Mouse (Mus musculus): ENCODE measurements at regions not wholly inside any gene's neighbourhood (a gene's known extent, or its start where the extent isn't known, plus 50 kb on each side); places are given as distances from the start of the nearest gene placed in this dataset.
"Not testable (repeated sequence)": the region's sequence is repeated elsewhere in the genome, so short reads cannot be mapped to it uniquely, and the experiment has no call there.

DNA sequence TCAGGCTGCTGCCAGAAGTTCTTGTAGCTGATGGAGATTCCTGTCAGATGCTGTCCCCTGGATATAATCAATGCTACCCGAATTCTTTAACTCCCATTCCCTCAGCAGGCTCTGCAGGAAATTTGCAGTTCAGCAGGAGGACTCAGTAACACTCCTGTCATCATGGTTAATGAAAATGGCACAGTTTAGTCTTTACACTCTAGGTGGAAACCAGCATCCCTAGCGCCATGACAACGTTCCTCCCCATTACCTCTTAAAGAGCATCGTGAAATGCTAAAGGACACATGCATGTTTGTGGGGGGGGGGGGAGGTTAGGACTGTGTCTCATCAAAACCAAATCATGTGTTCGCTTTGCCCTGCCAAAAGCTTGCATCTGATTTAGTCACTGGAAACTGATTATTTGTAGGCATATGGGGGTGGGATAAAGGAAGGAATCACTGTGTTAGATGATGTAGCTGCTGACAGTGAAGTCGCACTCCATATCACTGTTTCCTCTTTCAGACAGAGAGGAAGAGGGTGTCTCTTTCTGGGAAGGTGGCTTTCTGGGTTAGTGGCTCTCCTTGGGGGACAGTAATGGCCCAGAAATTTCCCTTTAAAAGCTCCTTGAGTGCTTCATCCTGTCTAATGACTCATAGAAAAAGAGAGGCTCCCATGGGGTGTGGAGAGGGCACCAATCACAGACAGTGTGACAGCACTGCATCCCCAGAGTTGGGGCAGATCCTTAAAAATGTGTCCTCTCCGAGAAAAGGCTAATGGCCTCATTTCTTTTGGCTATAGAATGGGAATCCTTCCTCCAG, 351.5 kb downstream of the Plekhb2 start:
- H3K27ac ChIP-seq (replicated peaks) = peak overlapping the region; percentile 63
- H3K9ac ChIP-seq (replicated peaks) = no peak overlapping the region
- H3K9me3 ChIP-seq (replicated peaks) = no peaks in the 10 kb centered on the region
- H3K27me3 ChIP-seq (replicated peaks) = no peaks in the 10 kb centered on the region
- peak; percentile 85 for ATAC-seq (ENCODE audit: low FRiP score)
- WGBS = 50% methylated on average over 7 of the region's 7 CpGs
- no peak overlapping the region for H3K4me3 ChIP-seq (replicated peaks)
- H3K36me3 ChIP-seq = no peaks in the 10 kb centered on the region
- no peak overlapping the region for H3K4me2 ChIP-seq
- H3K4me1 ChIP-seq = peaks cover 18% of the 10 kb centered on the region

DNA sequence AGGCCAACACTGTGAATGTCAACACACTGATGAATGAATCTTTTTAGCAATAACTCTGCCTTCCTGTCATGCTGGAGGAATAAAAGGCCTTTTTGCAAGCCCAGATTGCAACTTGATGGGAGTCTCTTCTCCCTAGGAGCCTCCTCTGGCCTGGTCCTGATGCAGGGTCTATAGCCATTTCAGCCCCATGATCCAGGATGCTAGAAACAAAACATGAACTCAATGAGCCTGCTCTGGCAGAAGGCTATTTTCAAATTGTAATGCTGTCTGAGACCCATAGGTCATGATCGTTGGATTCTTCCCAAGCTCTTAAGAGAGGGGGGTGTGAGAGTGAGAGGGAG, 352.1 kb downstream of the Plekhb2 start:
- Histone ChIP-seq H3K36me3 (no peaks in the 10 kb centered on the region), H3K4me3 (replicated peaks) (no peak overlapping the region), H3K4me2 (no peak overlapping the region), H3K9me3 (replicated peaks) (no peaks in the 10 kb centered on the region), H3K27ac (replicated peaks) (peak overlapping the region; percentile 63; the same call in 1 of the 2 replicates), H3K4me1 (peaks cover 18% of the 10 kb centered on the region), H3K27me3 (replicated peaks) (no peaks in the 10 kb centered on the region), H3K9ac (replicated peaks) (no peak overlapping the region)
- 61% methylated on average over 1 of the region's 1 CpGs for WGBS
- ATAC-seq (ENCODE audit: low FRiP score) = peak; percentile 63

DNA sequence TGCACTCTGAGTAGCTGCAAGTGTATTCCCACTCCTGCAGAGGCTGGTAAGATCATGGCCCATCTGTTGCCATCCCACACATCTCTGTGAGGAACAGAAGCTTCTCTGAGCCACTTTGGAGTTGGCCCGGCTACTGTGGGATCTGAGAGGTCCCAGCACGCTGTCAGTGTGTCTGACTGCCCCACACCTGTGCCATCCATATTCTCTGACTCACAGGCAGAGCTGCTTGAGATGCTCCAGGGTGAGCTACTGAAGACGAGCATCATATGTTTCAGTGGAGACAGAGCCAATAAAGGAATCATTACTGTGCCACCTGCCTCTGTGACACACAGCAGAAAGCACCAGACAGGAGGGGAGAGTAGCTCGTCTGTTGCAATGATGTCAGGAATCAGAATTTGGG, 352.8 kb downstream of the Plekhb2 start:
- no peak overlapping the region for H3K4me3 ChIP-seq (replicated peaks)
- H3K4me1 ChIP-seq = peaks cover 18% of the 10 kb centered on the region
- WGBS = 58% methylated on average over 4 of the region's 4 CpGs
- H3K27me3 ChIP-seq (replicated peaks) = no peaks in the 10 kb centered on the region
- no peak for ATAC-seq (ENCODE audit: low FRiP score)
- no peak overlapping the region; the same call in 1 of the 2 replicates for H3K27ac ChIP-seq (replicated peaks)
- H3K4me2 ChIP-seq = no peak overlapping the region
- H3K36me3 ChIP-seq = no peaks in the 10 kb centered on the region
- no peak overlapping the region for H3K9ac ChIP-seq (replicated peaks)
- no peaks in the 10 kb centered on the region for H3K9me3 ChIP-seq (replicated peaks)

DNA sequence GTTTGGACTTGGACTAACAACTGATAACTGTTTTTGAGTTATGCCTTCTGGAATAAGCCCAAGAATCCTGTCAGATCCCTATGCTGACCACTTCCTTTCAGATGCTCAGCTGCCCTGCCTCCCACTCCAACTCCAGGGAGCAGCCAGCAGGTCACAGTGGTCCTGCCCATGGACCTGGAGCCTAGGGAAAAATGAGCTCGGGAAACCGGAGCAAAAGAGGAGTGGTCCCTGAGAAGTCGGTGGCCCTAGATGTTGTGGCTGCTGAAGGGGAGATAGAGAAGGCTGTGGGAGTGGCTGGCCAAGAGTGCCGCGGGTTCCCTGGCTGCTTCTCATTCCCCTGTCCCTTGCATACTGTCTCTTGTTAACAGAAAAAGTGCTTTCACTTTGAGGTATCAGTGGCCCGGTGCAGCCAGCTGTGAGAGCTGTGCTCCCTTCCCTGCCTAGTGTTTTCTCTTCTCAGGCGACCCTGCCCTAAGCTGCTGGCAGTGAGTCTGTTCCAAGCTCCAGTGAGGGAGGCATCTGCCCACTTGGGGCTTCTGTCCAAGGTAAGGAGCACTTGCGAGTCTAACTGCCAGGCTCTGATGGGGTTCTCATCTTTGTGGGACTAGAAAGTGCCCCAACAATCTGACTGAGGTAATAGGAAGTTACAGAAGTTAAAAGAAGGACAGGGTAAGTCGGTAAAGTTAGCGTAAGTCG, 357.2 kb downstream of the Plekhb2 start:
- Histone ChIP-seq H3K4me1 (peaks cover 4% of the 10 kb centered on the region; the same call in 1 of the 2 replicates), H3K27ac (replicated peaks) (no peak overlapping the region), H3K4me2 (no peak overlapping the region), H3K36me3 (no peaks in the 10 kb centered on the region), H3K9ac (replicated peaks) (no peak overlapping the region), H3K4me3 (replicated peaks) (no peak overlapping the region), H3K27me3 (replicated peaks) (no peaks in the 10 kb centered on the region), H3K9me3 (replicated peaks) (no peaks in the 10 kb centered on the region)
- WGBS = 86% methylated on average over 11 of the region's 11 CpGs
- ATAC-seq (ENCODE audit: low FRiP score) = no peak

DNA sequence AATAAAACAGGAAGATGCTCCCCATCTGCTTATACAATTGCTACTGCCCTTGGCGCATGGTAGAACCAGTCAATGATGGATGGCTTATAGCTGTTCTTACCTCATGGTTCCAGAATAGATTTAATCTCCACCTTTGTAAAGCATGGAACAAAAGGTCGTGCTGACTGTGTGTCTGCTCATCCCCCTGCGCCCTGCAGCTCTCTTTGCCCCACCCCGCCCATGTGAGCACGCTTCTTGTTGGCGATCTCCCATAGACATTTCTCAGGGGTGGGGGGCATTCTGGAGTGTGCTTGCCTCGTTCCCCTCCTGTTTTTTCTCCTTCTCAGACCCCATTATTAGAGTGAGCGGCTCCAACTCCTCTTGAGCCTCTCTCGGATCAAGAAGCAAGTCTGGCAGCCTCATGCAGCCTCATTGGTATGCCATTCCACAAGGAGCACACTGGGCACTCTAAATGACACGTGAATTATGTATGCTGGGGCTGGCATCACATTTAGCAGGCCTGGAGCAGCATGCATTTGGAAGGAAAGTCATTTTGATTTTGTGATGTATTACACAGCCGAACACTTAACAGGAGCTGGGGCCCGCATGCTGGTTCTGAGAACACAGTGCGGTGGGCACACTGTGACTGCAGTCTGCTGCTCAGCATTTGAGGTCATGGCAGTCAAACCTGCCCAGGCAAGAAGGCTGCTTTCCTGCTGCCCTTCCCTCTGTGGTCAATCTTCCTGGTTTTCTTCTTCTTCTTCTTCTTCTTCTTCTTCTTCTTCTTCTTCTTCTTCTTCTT, 362.5 kb downstream of the Plekhb2 start:
- H3K9me3 ChIP-seq (replicated peaks) = no peaks in the 10 kb centered on the region
- peak; percentile 66; the same call in 1 of the 2 replicates for ATAC-seq (ENCODE audit: low FRiP score)
- no peak overlapping the region for H3K9ac ChIP-seq (replicated peaks)
- 0 out of 2 replicates have a peak overlapping the region, but pooled peaks have one; percentile 37 for H3K27ac ChIP-seq (replicated peaks)
- H3K36me3 ChIP-seq = no peaks in the 10 kb centered on the region
- WGBS = 59% methylated on average over 13 of the region's 13 CpGs
- no peaks in the 10 kb centered on the region for H3K27me3 ChIP-seq (replicated peaks)
- no peak overlapping the region for H3K4me3 ChIP-seq (replicated peaks)
- peaks cover 6% of the 10 kb centered on the region for H3K4me1 ChIP-seq
- H3K4me2 ChIP-seq = no peak overlapping the region

DNA sequence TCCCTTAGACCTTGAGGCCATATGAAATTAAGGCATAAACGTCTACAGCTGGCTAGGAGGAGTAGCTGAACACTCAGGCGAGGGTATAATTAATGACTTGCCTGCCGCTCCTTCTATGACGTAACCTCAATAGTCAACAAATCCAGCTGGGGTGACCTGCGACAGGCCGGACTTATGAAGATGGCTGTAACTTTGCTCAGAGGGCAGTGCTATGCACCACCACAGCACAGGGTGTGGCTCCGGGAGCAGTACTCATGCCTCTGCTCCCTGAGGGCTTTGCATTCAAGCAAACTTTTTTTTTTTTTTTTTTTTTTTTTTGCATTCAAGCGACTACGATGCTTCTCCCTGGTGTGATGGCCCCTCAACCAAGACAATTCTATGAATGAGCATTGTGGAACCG, 364.1 kb downstream of the Plekhb2 start:
- Histone ChIP-seq H3K9me3 (replicated peaks) (no peaks in the 10 kb centered on the region), H3K27ac (replicated peaks) (no peak overlapping the region), H3K36me3 (no peaks in the 10 kb centered on the region), H3K4me3 (replicated peaks) (no peak overlapping the region), H3K4me1 (peaks cover 6% of the 10 kb centered on the region), H3K9ac (replicated peaks) (no peak overlapping the region), H3K4me2 (no peak overlapping the region), H3K27me3 (replicated peaks) (no peaks in the 10 kb centered on the region)
- no peak for ATAC-seq (ENCODE audit: low FRiP score)
- WGBS = 71% methylated on average over 10 of the region's 10 CpGs

DNA sequence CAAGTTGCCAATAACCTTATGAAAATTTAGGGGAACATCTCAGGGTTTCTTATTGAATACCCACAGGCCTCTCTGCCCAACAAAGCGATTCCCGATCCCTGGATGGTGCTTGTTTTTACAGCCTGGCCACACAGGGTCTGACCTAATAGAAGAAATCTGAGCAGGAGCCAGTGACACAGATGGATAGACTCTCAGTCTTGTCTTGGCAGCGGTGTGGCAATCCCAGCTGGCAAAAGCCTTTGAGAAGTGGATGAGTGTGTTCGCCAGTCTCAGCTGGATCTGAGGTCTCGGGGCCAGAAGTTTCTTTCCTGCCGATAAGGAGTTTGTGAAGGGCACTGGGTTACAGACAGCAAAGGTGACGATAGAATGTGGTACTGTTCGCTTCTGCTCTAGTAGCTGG, 366.6 kb downstream of the Plekhb2 start:
- Histone ChIP-seq H3K27ac (replicated peaks) (no peak overlapping the region), H3K4me1 (peaks cover 6% of the 10 kb centered on the region), H3K9me3 (replicated peaks) (no peaks in the 10 kb centered on the region), H3K27me3 (replicated peaks) (no peaks in the 10 kb centered on the region), H3K4me3 (replicated peaks) (no peak overlapping the region), H3K9ac (replicated peaks) (no peak overlapping the region), H3K36me3 (no peaks in the 10 kb centered on the region), H3K4me2 (no peak overlapping the region)
- 89% methylated on average over 8 of the region's 8 CpGs for WGBS
- ATAC-seq (ENCODE audit: low FRiP score) = no peak

DNA sequence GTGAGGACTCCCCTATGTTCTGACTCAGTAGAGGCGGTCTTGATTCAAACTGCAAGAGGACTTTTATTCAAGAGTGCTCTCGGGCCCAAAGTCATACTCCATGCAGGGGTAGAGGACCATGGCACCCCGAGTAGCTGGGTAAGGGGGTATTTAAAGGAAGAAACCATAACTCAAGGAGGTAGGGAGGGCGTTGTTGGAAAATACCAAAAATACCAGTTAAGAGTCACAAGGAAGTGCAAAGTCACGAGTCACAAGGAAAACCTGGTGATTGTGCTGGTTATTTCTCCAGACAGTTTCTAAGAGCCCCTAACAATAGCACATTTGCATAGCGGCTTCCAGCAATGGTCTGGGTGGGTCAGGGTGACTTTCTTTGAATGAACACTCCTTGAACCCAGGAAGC, 370.4 kb downstream of the Plekhb2 start:
- not testable (repeated sequence) for H3K27ac ChIP-seq (replicated peaks); H3K9ac ChIP-seq (replicated peaks); H3K4me1 ChIP-seq; H3K27me3 ChIP-seq (replicated peaks); ATAC-seq (ENCODE audit: low FRiP score); H3K9me3 ChIP-seq (replicated peaks); H3K36me3 ChIP-seq; H3K4me2 ChIP-seq; H3K4me3 ChIP-seq (replicated peaks)
- 88% methylated on average over 6 of the region's 6 CpGs for WGBS

DNA sequence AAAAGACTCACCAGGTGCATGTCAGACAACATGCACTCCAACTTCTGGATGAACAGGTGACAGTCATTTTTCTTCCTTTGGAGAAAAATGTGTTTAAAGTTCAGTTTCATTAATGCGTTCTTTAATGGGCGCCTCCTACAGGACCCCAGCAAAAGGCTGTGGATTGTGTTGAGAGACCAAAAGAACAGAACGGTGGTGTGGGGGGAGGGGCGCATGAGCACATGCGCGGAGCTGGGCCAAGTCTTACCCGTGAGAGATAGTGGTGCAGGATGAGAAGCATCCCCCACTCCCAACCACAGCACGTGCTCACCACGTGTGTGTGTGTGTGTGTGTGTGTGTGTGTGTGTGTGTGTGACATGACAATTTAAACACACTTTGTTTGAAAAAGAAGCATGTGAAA, 371.0 kb downstream of the Plekhb2 start:
- 84% methylated on average over 9 of the region's 9 CpGs for WGBS
- Histone ChIP-seq H3K4me3 (replicated peaks) (no peak overlapping the region), H3K27me3 (replicated peaks) (no peaks in the 10 kb centered on the region), H3K4me2 (no peak overlapping the region), H3K9me3 (replicated peaks) (no peaks in the 10 kb centered on the region), H3K36me3 (no peaks in the 10 kb centered on the region), H3K27ac (replicated peaks) (no peak overlapping the region), H3K4me1 (no peaks in the 10 kb centered on the region), H3K9ac (replicated peaks) (no peak overlapping the region)
- ATAC-seq (ENCODE audit: low FRiP score) = no peak

DNA sequence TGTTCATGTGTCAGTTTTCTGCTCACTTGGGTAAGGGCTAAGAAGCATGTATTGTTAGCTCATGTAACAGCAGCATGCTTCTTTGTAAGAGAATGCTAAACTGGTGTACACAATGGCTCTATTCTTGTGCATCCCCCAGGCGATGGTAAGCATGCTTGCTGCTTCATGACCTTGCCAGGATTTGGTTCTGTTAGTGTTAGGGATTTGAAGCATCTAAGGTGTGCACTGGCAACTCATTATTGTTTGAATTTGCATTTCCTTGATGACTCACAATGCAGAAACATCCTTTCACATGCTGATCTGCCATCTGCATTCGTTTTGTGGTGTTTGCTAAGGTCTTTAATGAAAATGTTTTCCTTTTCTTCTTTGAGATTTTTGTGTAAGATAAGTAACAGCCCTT, 382.8 kb downstream of the Plekhb2 start:
- H3K9me3 ChIP-seq (replicated peaks) = no peaks in the 10 kb centered on the region
- H3K27me3 ChIP-seq (replicated peaks) = no peaks in the 10 kb centered on the region
- H3K27ac ChIP-seq (replicated peaks) = no peak overlapping the region
- H3K36me3 ChIP-seq = no peaks in the 10 kb centered on the region
- 24% methylated on average over 2 of the region's 2 CpGs for WGBS
- no peak for ATAC-seq (ENCODE audit: low FRiP score)
- H3K4me3 ChIP-seq (replicated peaks) = no peak overlapping the region
- no peak overlapping the region for H3K4me2 ChIP-seq
- H3K4me1 ChIP-seq = no peaks in the 10 kb centered on the region
- no peak overlapping the region for H3K9ac ChIP-seq (replicated peaks)

DNA sequence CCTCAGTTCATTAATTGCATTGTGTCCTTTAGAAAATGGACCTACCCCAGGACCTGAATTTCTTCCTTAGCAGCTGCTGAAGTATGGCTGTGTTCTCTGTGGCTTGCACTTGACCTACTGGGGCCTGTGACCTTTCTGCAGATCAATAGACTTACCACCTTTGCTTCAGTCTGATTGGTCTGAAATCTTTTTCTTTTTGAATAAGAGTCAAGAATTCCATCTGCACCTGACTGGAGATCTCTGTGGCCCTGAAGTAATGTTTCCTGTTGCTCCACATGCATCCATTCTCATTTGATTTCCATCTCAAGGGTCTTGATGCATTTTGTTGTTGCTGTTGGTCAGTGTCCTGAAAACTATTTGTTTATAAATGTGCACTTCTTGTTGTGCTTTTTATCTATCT, 388.4 kb downstream of the Plekhb2 start:
- H3K4me2 ChIP-seq = no peak overlapping the region
- H3K9ac ChIP-seq (replicated peaks) = no peak overlapping the region
- no peak overlapping the region for H3K4me3 ChIP-seq (replicated peaks)
- H3K4me1 ChIP-seq = peaks cover 15% of the 10 kb centered on the region
- no peak for ATAC-seq (ENCODE audit: low FRiP score)
- no peak overlapping the region for H3K27ac ChIP-seq (replicated peaks)
- H3K9me3 ChIP-seq (replicated peaks) = no peaks in the 10 kb centered on the region
- H3K36me3 ChIP-seq = no peaks in the 10 kb centered on the region
- H3K27me3 ChIP-seq (replicated peaks) = no peaks in the 10 kb centered on the region

DNA sequence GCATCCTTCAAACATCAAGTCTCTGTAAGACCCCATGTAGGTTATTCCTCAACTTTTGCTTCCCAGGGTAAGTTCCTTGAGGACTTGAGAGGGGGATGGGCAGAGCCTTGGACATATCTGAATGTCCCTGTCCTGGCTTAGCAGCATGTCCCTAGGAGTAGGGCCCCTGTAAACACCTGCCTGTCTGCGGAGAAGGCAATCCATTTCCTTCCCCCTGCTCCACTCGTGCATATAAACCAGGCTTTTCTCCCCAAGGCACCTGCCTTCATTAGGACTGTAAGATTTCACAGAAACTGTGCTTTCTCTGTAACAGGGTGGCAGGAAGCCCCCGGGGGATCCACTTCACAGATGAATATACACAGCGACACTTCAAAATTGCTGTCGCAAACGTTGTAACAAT, 393.1 kb downstream of the Plekhb2 start:
- Histone ChIP-seq H3K9me3 (replicated peaks) (no peaks in the 10 kb centered on the region), H3K27me3 (replicated peaks) (no peaks in the 10 kb centered on the region), H3K4me3 (replicated peaks) (no peak overlapping the region), H3K36me3 (no peaks in the 10 kb centered on the region), H3K27ac (replicated peaks) (peak overlapping the region; percentile 56), H3K4me2 (peak overlapping the region; percentile 26), H3K4me1 (peaks cover 23% of the 10 kb centered on the region), H3K9ac (replicated peaks) (no peak overlapping the region)
- 30% methylated on average over 6 of the region's 6 CpGs for whole genome bisulfite sequencing
- peak; percentile 49; the same call in 1 of the 2 replicates for ATAC-seq (ENCODE audit: low FRiP score)
